Mouse (Mus musculus) layer of hippocampus, postnatal 14 days (tissue): Measurements from ENCODE around the gene Olfr520. TPM values are rescaled to one million over a fixed set of nuclear protein-coding genes. Genes with fewer than 3 reads are reported as not detected.
"Not testable (repeated sequence)": the region's sequence is repeated elsewhere in the genome, so short reads cannot be mapped to it uniquely, and the experiment has no call there.

Experiments
- DNase-seq, 2 experiments: peaks; one replicate each; pipeline ENCODE4 v3.0.0; 2021 to 2022; ENCODE audit warnings: low spot score in 2 of 2, mixed read lengths in 1 of 2
- total RNA-seq, 2 experiments: library from RNA; stranded (reverse); gene quantifications; 2 replicates each; pipeline ENCODE4 v1.2.3; 2021

Gene Olfr520
- total RNA-seq, 2 experiments from 2014 or later: not detected

- DNase-seq: no peak
Measured at GRCm38 (mm10) chr7:99711166-99711565, 18.9 kb upstream of the Olfr520 start, which contains the start of gene Slco2b1. Slco2b1 (minus strand) TSS chr7:99711340.

- DNase-seq: no peak
Measured at GRCm38 (mm10) chr7:99712431-99712830, 17.6 kb upstream of the Olfr520 start.

GRCm38 (mm10) chr7:99716536-99716935, 13.5 kb upstream of the Olfr520 start:
- no peak for DNase-seq

- no peak for DNase-seq
Measured at GRCm38 (mm10) chr7:99734612-99735011, 4.5 kb downstream of the Olfr520 start.

- DNase-seq: not testable (repeated sequence)
Measured at GRCm38 (mm10) chr7:99735491-99735890, 5.4 kb downstream of the Olfr520 start.

- peak; percentile 6 to 14 for DNase-seq
Measured at GRCm38 (mm10) chr7:99739276-99739675, 9.2 kb downstream of the Olfr520 start.

GRCm38 (mm10) chr7:99763207-99763606, 33.1 kb downstream of the Olfr520 start, which contains the start of gene Olfr521:
Olfr521 (plus strand) TSS chr7:99763507.
- no peak for DNase-seq

- DNase-seq: no peak
Measured at GRCm38 (mm10) chr7:99781385-99781784, 51.3 kb downstream of the Olfr520 start.

- DNase-seq: no peak
Measured at GRCm38 (mm10) chr7:99781916-99782315, 51.8 kb downstream of the Olfr520 start.

GRCm38 (mm10) chr7:99783421-99783820, 53.3 kb downstream of the Olfr520 start:
- DNase-seq: no peak

- DNase-seq: no peak
Measured at GRCm38 (mm10) chr7:99785553-99785952, 55.5 kb downstream of the Olfr520 start.

Other genes with a start within 250 kb of the Olfr520 start
- 100 to 1,000 TPM; 245 to 264 TPM for gene Rps3, start 246.5 kb upstream of the Olfr520 start, total RNA-seq
- 100 to 1,000 TPM; 137 to 143 TPM for gene Arrb1, start 194.8 kb upstream of the Olfr520 start, total RNA-seq
- 1 to 10 TPM; 4.7 to 5.2 TPM for gene Tpbgl, start 103.2 kb upstream of the Olfr520 start, total RNA-seq
- gene Slco2b1, start 18.9 kb upstream of the Olfr520 start, total RNA-seq: 10 to 100 TPM; 17.6 to 18.0 TPM
- not detected for gene Olfr521, start 33.2 kb downstream of the Olfr520 start, total RNA-seq
- 1 to 10 TPM; 3.2 to 4.1 TPM for gene Neu3, start 98.1 kb downstream of the Olfr520 start, total RNA-seq
- gene Xrra1, start 128.8 kb downstream of the Olfr520 start, total RNA-seq: 1 to 10 TPM in 1 of 2 experiments, under 1 TPM in 1; 0.88 to 1.3 TPM
- gene Spcs2, start 133.2 kb downstream of the Olfr520 start, total RNA-seq: 10 to 100 TPM; 86.8 to 97.0 TPM